Mouse (Mus musculus): ENCODE results near the gene Muc16. TPM values are rescaled to one million over a fixed set of nuclear protein-coding genes. Genes with fewer than 3 reads are reported as not detected.

Gene Muc16
- polyA plus RNA-seq, 1 experiment from 2014 or later = 1.3 TPM

- Histone ChIP-seq H3K9ac (no peak overlapping the region), H3K4me3 (no peak overlapping the region), H3K4me2 (no peak overlapping the region), H3K36me3 (peaks cover 28% of the 10 kb centered on the region), H3K27me3 (no peaks in the 10 kb centered on the region), H3K9me3 (no peaks in the 10 kb centered on the region), H3K4me1 (no peaks in the 10 kb centered on the region), H3K27ac (no peak overlapping the region)
- WGBS = 94% methylated on average over 4 of the region's 4 CpGs
- no peak for ATAC-seq (ENCODE audit: borderline replicate concordance, extremely low read depth, low FRiP score, low TSS enrichment)
These were observed 217.8 kb downstream of the Muc16 start for GRCm38 (mm10) chr9:18456520-18456919.

Small RNA genes within 50 kb of the gene (microRNA-seq; reads per million reads assigned to microRNA genes)
- not detected for gene Gm22854

Other genes with a start within 250 kb of the Muc16 start
- not detected in 2 replicates for gene Mbd3l2, start 243.9 kb downstream of the Muc16 start, polyA plus RNA-seq (2015; fragmentation: Nextera tagmentation; extraction: Ambion mirVana)
- gene Zfp558, start 196.3 kb downstream of the Muc16 start, polyA plus RNA-seq (2015; fragmentation: Nextera tagmentation; extraction: Ambion mirVana) = 5.4 and 6.2 TPM in 2 replicates
- gene Mbd3l1, start 196.2 kb downstream of the Muc16 start, polyA plus RNA-seq (2015; fragmentation: Nextera tagmentation; extraction: Ambion mirVana) = not detected in 2 replicates
- gene Olfr24, start 89.5 kb upstream of the Muc16 start, polyA plus RNA-seq (2015; fragmentation: Nextera tagmentation; extraction: Ambion mirVana) = not detected in 2 replicates
- not detected in 2 replicates for gene Olfr828, start 145.0 kb upstream of the Muc16 start, polyA plus RNA-seq (2015; fragmentation: Nextera tagmentation; extraction: Ambion mirVana)
- gene Olfr829, start 180.4 kb upstream of the Muc16 start, polyA plus RNA-seq (2015; fragmentation: Nextera tagmentation; extraction: Ambion mirVana) = not detected in 2 replicates
- not detected in 2 replicates for gene Olfr830, start 200.2 kb upstream of the Muc16 start, polyA plus RNA-seq (2015; fragmentation: Nextera tagmentation; extraction: Ambion mirVana)